Mouse (Mus musculus) ES-Bruce4 (cell line): ENCODE data around the gene Gm44965. TPM values are rescaled to one million over a fixed set of nuclear protein-coding genes. Genes with fewer than 3 reads are reported as not detected.

Experiments used
- H3K27ac ChIP-seq: 2 replicates; pipeline ENCODE4 v1.5.1; 2012; ENCODE audit warnings: low read length, inconsistent platforms; ENCODE audit not compliant: insufficient read depth
- H3K27me3 ChIP-seq: 2 replicates; pipeline ENCODE4 v1.6.1; 2012; ENCODE audit warnings: mild to moderate bottlenecking, low read length, inconsistent platforms; ENCODE audit not compliant: control insufficient read depth, poor library complexity, insufficient read depth, severe bottlenecking
- H3K36me3 ChIP-seq: 2 replicates; pipeline ENCODE4 v1.6.1; 2012; ENCODE audit warnings: inconsistent platforms, mild to moderate bottlenecking, low read length, moderate library complexity; ENCODE audit not compliant: control insufficient read depth, poor library complexity, insufficient read depth, severe bottlenecking
- H3K4me1 ChIP-seq: one replicate; pipeline ENCODE4 v1.8.1; 2011; ENCODE audit warnings: low read length; ENCODE audit not compliant: control insufficient read depth, insufficient read depth
- H3K4me3 ChIP-seq: 2 replicates; pipeline ENCODE4 v1.5.1; 2011; ENCODE audit warnings: low read depth, mild to moderate bottlenecking, low read length
- H3K9ac ChIP-seq: 2 replicates; pipeline ENCODE4 v1.6.1; 2012; ENCODE audit warnings: low read depth, mild to moderate bottlenecking, inconsistent platforms; ENCODE audit not compliant: poor library complexity, severe bottlenecking
- H3K9me3 ChIP-seq: replicated peaks from 2 replicates; pipeline ENCODE4 v1.6.1; 2012; ENCODE audit warnings: mild to moderate bottlenecking, low read length, inconsistent platforms; ENCODE audit not compliant: control insufficient read depth, poor library complexity, insufficient read depth, severe bottlenecking
- CTCF ChIP-seq: IDR thresholded peaks from one replicate; pipeline ENCODE4 v1.8.1; 2011; ENCODE audit warnings: low read depth, low read length
- EP300 ChIP-seq: IDR thresholded peaks from 2 replicates; pipeline ENCODE4 v1.6.1; 2011; ENCODE audit warnings: low read depth, low read length; ENCODE audit not compliant: insufficient read depth
- POLR2A ChIP-seq: IDR thresholded peaks from one replicate; pipeline ENCODE4 v1.8.1; 2011; ENCODE audit warnings: low read length; ENCODE audit not compliant: insufficient read depth
- polyA plus RNA-seq: library from polyadenylated mRNA; stranded (reverse); fragments of >200 nt; gene quantifications from 2 replicates; pipeline ENCODE4 v1.2.4, GENCODE M21; 2011; ENCODE audit warnings: low read depth; ENCODE audit not compliant: missing spikeins, insufficient read depth, insufficient read length

The Gm44965 gene
- polyA plus RNA-seq, 1 experiment: not detected

DNA sequence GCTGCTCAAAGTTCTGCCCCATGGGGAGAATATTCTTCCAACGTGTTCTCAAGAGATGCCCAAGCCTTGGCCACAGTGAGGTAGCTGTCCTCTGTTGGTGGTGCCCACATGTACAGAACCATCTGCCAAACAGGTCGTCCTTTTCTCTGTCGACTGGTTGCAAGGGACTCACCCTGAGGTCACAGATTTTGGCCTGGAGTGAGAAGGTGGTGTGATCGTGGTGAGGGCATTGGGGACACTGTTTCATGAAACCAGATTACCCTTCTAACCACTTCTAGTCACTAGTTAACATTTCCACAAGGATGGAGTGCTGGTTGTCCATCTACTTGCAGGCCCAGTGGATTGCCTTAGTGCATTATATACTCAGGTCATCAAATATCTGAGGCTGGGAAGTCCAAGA is 55.0 kb downstream of the Gm44965 start:
- no peak overlapping the region for H3K9ac ChIP-seq
- H3K4me3 ChIP-seq: no peak overlapping the region
- no peaks in the 10 kb centered on the region for H3K36me3 ChIP-seq
- TF ChIP-seq POLR2A: no peak
- no peak for TF ChIP-seq CTCF
- no peak for TF ChIP-seq EP300
- no peak overlapping the region for H3K27ac ChIP-seq
- H3K27me3 ChIP-seq: no peaks in the 10 kb centered on the region
- no peaks in the 10 kb centered on the region for H3K9me3 ChIP-seq
- H3K4me1 ChIP-seq: no peaks in the 10 kb centered on the region

DNA sequence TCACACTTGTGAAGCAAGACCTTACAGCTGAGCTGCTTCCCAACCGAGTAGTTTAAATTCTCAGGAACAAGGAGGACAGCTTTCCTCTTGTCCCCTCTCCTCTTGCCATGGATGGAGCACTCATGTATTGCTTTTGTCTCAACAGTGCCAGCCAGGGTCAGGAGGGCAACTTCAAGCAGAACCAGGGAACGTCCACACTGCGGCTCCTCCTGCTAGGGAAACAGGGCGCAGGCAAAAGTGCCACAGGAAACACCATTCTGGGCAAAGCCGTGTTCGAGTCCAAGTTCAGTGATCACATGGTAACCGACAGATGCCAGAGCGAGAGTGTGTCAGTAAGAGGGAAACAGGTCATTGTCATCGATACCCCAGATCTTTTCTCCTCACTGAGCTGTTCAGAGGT is 56.3 kb downstream of the Gm44965 start:
- TF ChIP-seq EP300: no peak
- no peak for TF ChIP-seq POLR2A
- no peak for TF ChIP-seq CTCF
- Histone ChIP-seq H3K4me3 (no peak overlapping the region), H3K27ac (no peak overlapping the region), H3K9me3 (no peaks in the 10 kb centered on the region), H3K9ac (no peak overlapping the region), H3K4me1 (no peaks in the 10 kb centered on the region), H3K27me3 (no peaks in the 10 kb centered on the region), H3K36me3 (no peaks in the 10 kb centered on the region)

- no peaks in the 10 kb centered on the region for H3K36me3 ChIP-seq
- no peaks in the 10 kb centered on the region for H3K27me3 ChIP-seq
- no peak for TF ChIP-seq CTCF
- TF ChIP-seq POLR2A: no peak
- no peak for TF ChIP-seq EP300
- no peaks in the 10 kb centered on the region for H3K9me3 ChIP-seq
- no peak overlapping the region for H3K4me3 ChIP-seq
- no peak overlapping the region for H3K9ac ChIP-seq
- H3K4me1 ChIP-seq: no peaks in the 10 kb centered on the region
- no peak overlapping the region for H3K27ac ChIP-seq
These were observed 65.0 kb downstream of the Gm44965 start for GRCm38 (mm10) chr6:48658721-48659120.

DNA sequence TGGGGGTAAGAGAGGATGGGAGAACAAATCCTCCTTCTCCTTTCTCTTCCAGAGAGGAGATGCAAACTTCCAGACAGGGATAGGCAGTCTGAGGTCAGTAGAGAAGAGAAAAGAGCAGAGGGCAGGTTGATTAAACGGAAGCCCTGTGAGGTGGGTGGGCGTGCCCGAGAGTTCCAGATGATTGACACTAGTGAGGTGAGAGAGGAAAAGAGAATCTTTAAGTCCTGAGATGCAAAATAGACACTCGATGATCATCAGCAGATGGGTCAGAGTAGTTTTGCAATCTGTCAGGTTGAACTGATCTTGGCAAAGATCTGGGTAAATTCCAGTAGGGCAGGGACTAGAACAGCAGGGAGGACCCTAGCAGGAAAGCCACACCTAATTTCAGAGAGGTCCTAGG is 71.0 kb downstream of the Gm44965 start:
- no peaks in the 10 kb centered on the region for H3K4me1 ChIP-seq
- no peak overlapping the region for H3K9ac ChIP-seq
- H3K36me3 ChIP-seq: no peaks in the 10 kb centered on the region
- TF ChIP-seq CTCF (no peak), POLR2A (no peak), EP300 (no peak)
- H3K27me3 ChIP-seq: no peaks in the 10 kb centered on the region
- no peak overlapping the region for H3K27ac ChIP-seq
- H3K9me3 ChIP-seq: no peaks in the 10 kb centered on the region
- H3K4me3 ChIP-seq: no peak overlapping the region

GRCm38 (mm10) chr6:48665471-48665870 is 71.7 kb downstream of the Gm44965 start:
- H3K9ac ChIP-seq: no peak overlapping the region
- no peaks in the 10 kb centered on the region for H3K4me1 ChIP-seq
- no peak overlapping the region for H3K4me3 ChIP-seq
- TF ChIP-seq CTCF (no peak), POLR2A (no peak), EP300 (no peak)
- H3K36me3 ChIP-seq: no peaks in the 10 kb centered on the region
- H3K27me3 ChIP-seq: no peaks in the 10 kb centered on the region
- H3K27ac ChIP-seq: no peak overlapping the region
- no peaks in the 10 kb centered on the region for H3K9me3 ChIP-seq

DNA sequence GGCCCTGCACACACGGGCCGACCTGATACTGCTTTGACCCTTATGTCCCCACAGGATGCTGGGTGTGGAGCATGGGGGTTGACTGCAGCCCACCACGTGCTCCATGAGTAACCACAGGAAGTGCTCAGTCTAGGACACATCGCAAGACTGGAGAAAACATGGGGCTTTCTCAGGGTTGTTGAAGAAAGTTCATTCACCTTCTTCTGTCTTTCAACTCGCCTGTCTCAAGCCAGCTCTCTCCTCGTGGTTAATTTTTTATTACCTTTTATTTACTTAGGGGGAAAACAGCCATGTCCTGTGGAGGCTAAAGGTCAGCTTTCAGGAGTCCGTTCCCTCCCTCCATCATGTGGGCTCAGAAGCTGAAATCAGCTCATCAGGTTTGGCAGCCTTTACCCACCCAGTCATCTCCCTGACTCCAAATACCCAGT is 72.4 kb downstream of the Gm44965 start:
- Histone ChIP-seq H3K27ac (no peak overlapping the region), H3K9ac (no peak overlapping the region), H3K9me3 (no peaks in the 10 kb centered on the region), H3K4me1 (no peaks in the 10 kb centered on the region), H3K4me3 (no peak overlapping the region), H3K36me3 (no peaks in the 10 kb centered on the region), H3K27me3 (no peaks in the 10 kb centered on the region)
- TF ChIP-seq EP300 (no peak), POLR2A (no peak), CTCF (no peak)
